Mouse (Mus musculus) MEL (cell line): ENCODE data around the gene Cyp4b1. TPM values are rescaled to one million over a fixed set of nuclear protein-coding genes. Genes with fewer than 3 reads are reported as not detected.
"Not testable (repeated sequence)": the region's sequence is repeated elsewhere in the genome, so short reads cannot be mapped to it uniquely, and the experiment has no call there.

Source experiments
- DNase-seq: peaks from one replicate; pipeline ENCODE4 v3.0.0; 2011; ENCODE audit warnings: low read depth, low spot score
- H3K27ac ChIP-seq: 2 replicates; pipeline ENCODE4 v1.5.1; 2012; ENCODE audit warnings: low read depth, mild to moderate bottlenecking, control low read depth, low read length, moderate library complexity; ENCODE audit not compliant: control insufficient read depth
- H3K27me3 ChIP-seq, 2 experiments: fragments of 150-350 bp in 1 of 2; sonication (generic) in 1 of 2; 2 replicates each; pipeline ENCODE4 v1.6.1; 2012; ENCODE audit warnings: low read length in 2 of 2, mild to moderate bottlenecking in 2 of 2, improper control_type of control experiment in 1 of 2, moderate library complexity in 1 of 2; ENCODE audit not compliant: insufficient read depth in 2 of 2, control insufficient read depth in 1 of 2
- H3K36me3 ChIP-seq, 2 experiments: 2 replicates each; pipeline ENCODE4 v1.6.1; 2012 to 2014; ENCODE audit warnings: low read length in 2 of 2, improper control_type of control experiment in 1 of 2, inconsistent platforms in 1 of 2, mild to moderate bottlenecking in 1 of 2; ENCODE audit not compliant: insufficient read depth in 2 of 2, control insufficient read depth in 1 of 2
- H3K4me1 ChIP-seq, 2 experiments: fragments of 150-350 bp in 1 of 2; sonication (generic) in 1 of 2; 2 replicates each; pipeline ENCODE4 v1.6.1; 2012; ENCODE audit warnings: low read length in 2 of 2, improper control_type of control experiment in 1 of 2, mild to moderate bottlenecking in 1 of 2; ENCODE audit not compliant: insufficient read depth in 2 of 2, control insufficient read depth in 1 of 2
- H3K4me3 ChIP-seq, 2 experiments: fragments of 150-350 bp in 1 of 2; sonication (generic) in 1 of 2; 2 replicates each; pipeline ENCODE4 v1.5.1; 2012; ENCODE audit warnings: low read depth in 2 of 2, low read length in 2 of 2, mild to moderate bottlenecking in 2 of 2, moderate library complexity in 2 of 2, control low read depth in 1 of 2, improper control_type of control experiment in 1 of 2; ENCODE audit not compliant: control insufficient read depth in 1 of 2, insufficient read depth in 1 of 2
- H3K79me2 ChIP-seq: 2 replicates; pipeline ENCODE4 v1.6.1; 2012; ENCODE audit warnings: mild to moderate bottlenecking, low read length, moderate library complexity; ENCODE audit not compliant: control insufficient read depth, poor library complexity, insufficient read depth
- H3K9ac ChIP-seq: 2 replicates; pipeline ENCODE4 v1.6.1; 2012; ENCODE audit warnings: low read depth, mild to moderate bottlenecking, control low read depth, low read length, moderate library complexity; ENCODE audit not compliant: control insufficient read depth, poor library complexity, severe bottlenecking
- H3K9me3 ChIP-seq: fragments of 150-350 bp; sonication (generic); replicated peaks from 2 replicates; pipeline ENCODE4 v1.6.1; 2012; ENCODE audit warnings: mild to moderate bottlenecking, low read length, improper control_type of control experiment, moderate library complexity; ENCODE audit not compliant: insufficient read depth
- BHLHE40 ChIP-seq: IDR thresholded peaks from 2 replicates; pipeline ENCODE4 v1.6.1; 2012; ENCODE audit warnings: low read depth, mild to moderate bottlenecking, inconsistent platforms, low read length, improper control_type of control experiment, borderline replicate concordance
- CTCF ChIP-seq, 3 experiments: IDR thresholded peaks in 2 of 3; conservative IDR thresholded peaks in 1 of 3; 2 replicates each; pipeline ENCODE4 v1.5.1; 2011 to 2012; ENCODE audit warnings: low read length in 3 of 3, low read depth in 2 of 3, mild to moderate bottlenecking in 2 of 3, improper control_type of control experiment in 1 of 3, inconsistent platforms in 1 of 3, mixed read lengths in 1 of 3, moderate library complexity in 1 of 3; ENCODE audit not compliant: control insufficient read depth in 1 of 3, insufficient read depth in 1 of 3, poor library complexity in 1 of 3, severe bottlenecking in 1 of 3
- EP300 ChIP-seq, 2 experiments: IDR thresholded peaks; 2 replicates each; pipeline ENCODE4 v1.6.1; 2011; ENCODE audit warnings: improper control_type of control experiment in 2 of 2, low read length in 2 of 2, low read depth in 1 of 2, mild to moderate bottlenecking in 1 of 2
- ETS1 ChIP-seq: IDR thresholded peaks from 2 replicates; pipeline ENCODE4 v1.6.1; 2012; ENCODE audit warnings: low read depth, mild to moderate bottlenecking, inconsistent platforms, low read length, improper control_type of control experiment, moderate library complexity
- GATA1 ChIP-seq: IDR thresholded peaks from 2 replicates; pipeline ENCODE4 v1.6.1; 2011; ENCODE audit warnings: low read depth, low read length, improper control_type of control experiment
- HCFC1 ChIP-seq: IDR thresholded peaks from 2 replicates; pipeline ENCODE4 v1.6.1; 2012; ENCODE audit warnings: low read depth, mild to moderate bottlenecking, inconsistent platforms, low read length, improper control_type of control experiment, moderate library complexity
- MEF2A ChIP-seq: IDR thresholded peaks from 2 replicates; pipeline ENCODE4 v1.6.1; 2014; ENCODE audit warnings: low read depth, mild to moderate bottlenecking, inconsistent platforms, low read length, improper control_type of control experiment; ENCODE audit not compliant: poor library complexity, insufficient replicate concordance, severe bottlenecking; ENCODE audit errors: extremely low read depth
- MYB ChIP-seq: IDR thresholded peaks from 2 replicates; pipeline ENCODE4 v1.6.1; 2011; ENCODE audit warnings: mild to moderate bottlenecking, low read depth, low read length, improper control_type of control experiment
- RCOR1 ChIP-seq: IDR thresholded peaks from 2 replicates; pipeline ENCODE4 v1.6.1; 2012; ENCODE audit warnings: low read depth, mild to moderate bottlenecking, inconsistent platforms, low read length, improper control_type of control experiment
- SIN3A ChIP-seq: IDR thresholded peaks from 2 replicates; pipeline ENCODE4 v1.6.1; 2012; ENCODE audit warnings: low read length, improper control_type of control experiment, inconsistent platforms
- SMC3 ChIP-seq: IDR thresholded peaks from 2 replicates; pipeline ENCODE4 v1.6.1; 2011; ENCODE audit warnings: low read depth, low read length, improper control_type of control experiment
- TAL1 ChIP-seq: IDR thresholded peaks from 2 replicates; pipeline ENCODE4 v1.6.1; 2012; ENCODE audit warnings: mild to moderate bottlenecking, inconsistent platforms, low read length, moderate library complexity, mixed read lengths
- TCF12 ChIP-seq: IDR thresholded peaks from 2 replicates; pipeline ENCODE4 v1.6.1; 2014; ENCODE audit warnings: low read depth, mild to moderate bottlenecking, inconsistent platforms, low read length, improper control_type of control experiment, moderate library complexity
- USF1 ChIP-seq: IDR thresholded peaks from 2 replicates; pipeline ENCODE4 v1.6.1; 2014; ENCODE audit warnings: low read depth, mild to moderate bottlenecking, inconsistent platforms, low read length, improper control_type of control experiment, moderate library complexity
- USF2 ChIP-seq, 2 experiments: IDR thresholded peaks; 2 replicates each; pipeline ENCODE4 v1.6.1; 2011 to 2012; ENCODE audit warnings: improper control_type of control experiment in 2 of 2, low read length in 2 of 2, borderline replicate concordance in 1 of 2, inconsistent platforms in 1 of 2, low read depth in 1 of 2, mild to moderate bottlenecking in 1 of 2; ENCODE audit not compliant: insufficient read depth in 1 of 2
- ZMIZ1 ChIP-seq: IDR thresholded peaks from 2 replicates; pipeline ENCODE4 v1.6.1; 2012; ENCODE audit warnings: low read depth, mild to moderate bottlenecking, inconsistent platforms, low read length, improper control_type of control experiment, moderate library complexity
- ZNF384 ChIP-seq: IDR thresholded peaks from 2 replicates; pipeline ENCODE4 v1.6.1; 2012; ENCODE audit warnings: low read depth, mild to moderate bottlenecking, inconsistent platforms, low read length, improper control_type of control experiment
- polyA plus RNA-seq, 2 experiments: library from polyadenylated mRNA; stranded (reverse) in 1 of 2; unstranded in 1 of 2; fragments of >175 nt in 1 of 2; fragments of >200 nt in 1 of 2; gene quantifications; 2 replicates each; pipeline versions ENCODE4 v1.2.1 to v1.2.4; 2012; ENCODE audit warnings: low replicate concordance in 2 of 2, low read depth in 1 of 2; ENCODE audit not compliant: insufficient read length in 2 of 2, insufficient read depth in 1 of 2, missing spikeins in 1 of 2
- total RNA-seq: library from RNA; depleted of rRNA; stranded (reverse); fragments of 300-350 nt; gene quantifications from 2 replicates; pipeline ENCODE4 v1.2.3, GENCODE M21; 2012

Cyp4b1 gene
- total and polyA plus RNA-seq, 3 experiments: 1.1 to 2.1 TPM; not detected in 1

- H3K36me3 ChIP-seq: peaks cover 0 to 27% of the 10 kb centered on the region in 2 experiments; a peak in 2 of 4 replicates
- H3K27me3 ChIP-seq, H3K4me3 ChIP-seq, H3K9me3 ChIP-seq, H3K79me2 ChIP-seq: not testable (repeated sequence)
- peaks cover 4 to 21% of the 10 kb centered on the region in 2 experiments; a peak in 3 of 4 replicates for H3K4me1 ChIP-seq
- H3K9ac ChIP-seq: peak overlapping the region; percentile 46; the same call in 1 of the 2 replicates
- peak; percentile 70 for DNase-seq
- peak; percentile 73; the same call in 1 of the 2 replicates for TF ChIP-seq BHLHE40
- peak; percentile 47 for TF ChIP-seq TAL1
- peak in 1 of 2 experiments; percentile 45; a peak in 1 of 4 replicates for TF ChIP-seq USF2 (IDR thresholded peaks at IDR 0.05; ENCODE audit: borderline replicate concordance in 1 of 2, insufficient read depth in 1 of 2, low read depth in 1 of 2, low read length in 2 of 2)
- peak; percentile 56 for TF ChIP-seq ETS1
- 0 out of 2 replicates have a peak, but pooled peaks have one; percentile 38 for TF ChIP-seq RCOR1
- TF ChIP-seq TCF12: peak; percentile 66
- 0 out of 2 replicates have a peak, but pooled peaks have one; percentile 40 for TF ChIP-seq SIN3A
- TF ChIP-seq EP300 (IDR thresholded peaks at IDR 0.05; ENCODE audit: low read depth in 1 of 2, low read length in 2 of 2): peak; percentile 74 to 81
- peak; percentile 71 for TF ChIP-seq USF1
- TF ChIP-seq GATA1: peak; percentile 62; the same call in 1 of the 2 replicates
- peak overlapping the region; percentile 97 for H3K27ac ChIP-seq
These were observed 8.5 kb upstream of the Cyp4b1 start for GRCm38 (mm10) chr4:115655841-115656534.

- peaks cover 21 to 46% of the 10 kb centered on the region in 2 experiments for H3K4me1 ChIP-seq
- no peaks in the 10 kb centered on the region for H3K79me2 ChIP-seq
- DNase-seq: no peak
- H3K27me3 ChIP-seq: no peaks in the 10 kb centered on the region
- no peak overlapping the region for H3K27ac ChIP-seq
- H3K9ac ChIP-seq: no peak overlapping the region
- H3K4me3 ChIP-seq: no peak overlapping the region
- TF ChIP-seq SMC3: no peak
- no peak for TF ChIP-seq ZNF384
- TF ChIP-seq SIN3A: no peak
- no peak for TF ChIP-seq TCF12
- no peak for TF ChIP-seq RCOR1
- TF ChIP-seq USF2 (IDR thresholded peaks at IDR 0.05; ENCODE audit: borderline replicate concordance in 1 of 2, insufficient read depth in 1 of 2, low read depth in 1 of 2, low read length in 2 of 2): no peak
- TF ChIP-seq ZMIZ1: no peak
- TF ChIP-seq MEF2A: no peak
- no peak for TF ChIP-seq HCFC1
- no peak for TF ChIP-seq CTCF (IDR thresholded peaks at IDR 0.05 in 2 of 3, conservative IDR thresholded peaks at IDR 0.05 in 1 of 3; ENCODE audit: control insufficient read depth in 1 of 3, insufficient read depth in 1 of 3, low read depth in 2 of 3, low read length in 3 of 3, poor library complexity in 1 of 3, severe bottlenecking in 1 of 3)
- no peak for TF ChIP-seq MYB
- H3K36me3 ChIP-seq: peaks cover 0 to 31% of the 10 kb centered on the region in 2 experiments; a peak in 2 of 4 replicates
- no peaks in the 10 kb centered on the region for H3K9me3 ChIP-seq
These were observed 3.3 kb upstream of the Cyp4b1 start for GRCm38 (mm10) chr4:115650866-115651265.
